In genomic region chr6:83326761-83327160, GRCm38 (mm10) we compare ENCODE assay signal across 1 mouse cellular context.
TF ChIP-seq lines count a peak whose summit lies in the region.

No protein-coding gene starts in this region.

TF ChIP-seq in CH12.LX, 34 proteins besides CTCF, POLR2A, EP300 and RAD21 (continued from another document):
- TF ChIP-seq MAX (IDR thresholded peaks at IDR 0.05; ENCODE audit: low read length), result no peak
- TF ChIP-seq ZKSCAN1 (IDR thresholded peaks at IDR 0.05; ENCODE audit: borderline replicate concordance, low read depth, low read length), result no peak
- TF ChIP-seq SMC3 (IDR thresholded peaks at IDR 0.05; ENCODE audit: low read depth, low read length), result no peak
- TF ChIP-seq HCFC1 (IDR thresholded peaks at IDR 0.05; ENCODE audit: low read depth, low read length), result no peak
- TF ChIP-seq PAX5 (IDR thresholded peaks at IDR 0.05; ENCODE audit: low read length), result no peak
- no peak for TF ChIP-seq CHD1 (IDR thresholded peaks at IDR 0.05; ENCODE audit: low read depth, low read length)
- no peak for TF ChIP-seq ETS1 (conservative IDR thresholded peaks at IDR 0.05; ENCODE audit: low read depth, low read length)
- TF ChIP-seq JUN (IDR thresholded peaks at IDR 0.05; ENCODE audit: insufficient read depth, low read depth, low read length), result no peak
TF ChIP-seq in CH12.LX: peak in this region for 0.
